Mouse (Mus musculus): ENCODE data around the gene Dnttip1. TPM values are rescaled to one million over a fixed set of nuclear protein-coding genes. Genes with fewer than 3 reads are reported as not detected.

Gene Dnttip1
- total and polyA plus RNA-seq, 3 experiments = 14.0 to 29.7 (median 17.6) TPM

DNA sequence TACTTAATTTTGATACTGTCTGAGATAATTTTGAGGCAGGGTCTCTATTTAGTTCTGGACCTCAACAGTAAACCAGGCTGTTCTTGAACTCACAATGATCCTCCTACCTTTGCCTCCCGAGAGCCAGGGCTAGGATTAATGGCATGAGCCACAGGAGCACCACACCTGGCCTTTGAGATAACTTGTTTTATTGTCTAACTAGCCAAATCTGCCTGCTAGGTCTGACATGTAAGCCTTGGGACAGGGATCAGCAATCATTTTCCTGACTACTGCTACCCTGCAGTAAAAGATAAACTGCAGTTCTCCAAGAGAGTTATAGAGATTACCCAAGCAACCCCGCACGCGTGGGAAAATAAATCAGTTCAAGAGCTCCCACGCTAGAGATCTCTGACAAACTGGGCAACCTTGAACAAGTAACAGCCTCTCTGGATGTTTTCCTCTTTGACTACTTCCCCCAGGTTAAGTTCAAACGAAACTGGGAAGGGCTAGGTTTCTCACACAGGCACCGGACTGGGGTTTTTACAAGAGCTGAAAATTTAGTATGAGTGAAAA lies 39.2 kb downstream of the Dnttip1 start:
- in situ Hi-C loops (cut with MboI; ENCODE audit: low pct_ligation_motif_present, low pct_unique_long_range_greater_than_20kb, low sequenced_read_pairs) (no loop called here), dilution Hi-C loops (cut with MboI; ENCODE audit: extremely low pct_ligation_motif_present, extremely low pct_unique_long_range_greater_than_20kb, low sequenced_read_pairs) (no loop called here)
- H3K79me2 ChIP-seq (replicated peaks; ENCODE audit: control insufficient read depth, extremely low read depth, insufficient read depth, poor library complexity, severe bottlenecking) = no peaks in the 10 kb centered on the region
- peaks cover 34% of the 10 kb centered on the region for H3K27me3 ChIP-seq (replicated peaks)
- peaks cover 0 to 14% of the 10 kb centered on the region in 2 experiments for H3K36me3 ChIP-seq (replicated peaks in 1 of 2; ENCODE audit: control insufficient read depth in 1 of 2, insufficient read depth in 1 of 2, low read length in 1 of 2)
- peak overlapping the region; percentile 90 for H3K4me2 ChIP-seq (ENCODE audit: insufficient read depth, low read depth, poor library complexity, severe bottlenecking)
- no peak for TF ChIP-seq NELFE (IDR thresholded peaks at IDR 0.05; ENCODE audit: low read depth, low read length)
- 0 out of 2 replicates have a peak, but pooled peaks have one; percentile 15 for TF ChIP-seq TBP (conservative IDR thresholded peaks at IDR 0.05; ENCODE audit: low read depth, low read length)
- H3K9ac ChIP-seq (ENCODE audit: insufficient read depth, low read depth) = peak overlapping the region; percentile 63
- DNase-seq (ENCODE audit: extremely low read depth) = no peak
- H3K4me3 ChIP-seq (replicated peaks in 1 of 3; ENCODE audit: low read depth in 2 of 3, low read length in 2 of 3, poor library complexity in 1 of 3) = peak overlapping the region; percentile 53 to 82 (median 64)
- H3K4me1 ChIP-seq (ENCODE audit: control insufficient read depth in 1 of 2, insufficient read depth in 2 of 2) = peaks cover 7 to 17% of the 10 kb centered on the region in 2 experiments
- H3K27ac ChIP-seq (ENCODE audit: insufficient read depth, low read depth) = no peak overlapping the region
- H3K9me3 ChIP-seq (replicated peaks; ENCODE audit: low read length) = no peaks in the 10 kb centered on the region

DNA sequence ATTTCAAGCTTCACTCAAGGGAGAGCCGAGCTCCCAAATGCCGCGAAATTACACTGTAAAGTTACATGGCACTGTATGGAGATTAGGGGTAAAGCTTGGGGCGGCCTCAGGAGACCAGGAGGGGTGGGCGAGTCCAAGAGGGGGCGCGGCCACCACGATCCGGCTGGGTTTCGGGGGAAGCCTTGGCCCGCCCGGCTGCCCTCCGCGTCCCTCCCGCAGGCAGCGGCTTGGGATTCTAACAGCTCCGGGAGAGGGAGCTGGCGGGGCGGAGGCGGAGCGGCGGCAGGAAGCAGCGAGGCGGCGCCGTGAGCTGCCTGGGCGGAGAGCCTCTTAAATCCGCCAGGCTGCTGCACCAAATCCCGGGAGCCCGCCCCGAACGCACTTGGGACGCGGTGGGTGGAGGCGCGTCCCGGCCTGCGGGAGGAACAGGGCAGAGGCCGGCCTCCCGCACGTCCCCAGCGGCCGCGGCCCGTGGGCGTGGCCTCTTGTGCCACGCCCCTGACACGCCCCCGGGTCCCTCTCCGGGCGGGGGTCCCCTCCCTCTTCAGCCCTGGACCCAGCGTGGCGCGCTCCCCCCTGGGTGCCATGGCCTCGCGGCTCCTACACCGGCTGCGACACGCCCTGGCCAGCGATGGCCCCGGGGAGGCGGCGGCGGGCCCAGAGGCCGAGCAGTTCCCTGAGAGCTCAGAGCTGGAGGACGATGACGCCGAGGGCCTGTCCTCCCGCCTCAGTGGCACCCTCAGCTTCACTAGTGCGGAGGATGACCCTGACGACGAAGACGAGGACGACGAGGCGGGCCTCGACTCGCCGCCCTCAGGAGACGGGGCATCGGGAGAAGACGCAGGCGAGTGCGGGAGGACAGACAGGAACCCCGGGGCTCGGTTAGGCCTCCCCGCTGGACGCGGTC lies 40.0 kb downstream of the Dnttip1 start, which contains the start of gene Snx21:
Gene Snx21 (plus strand): TSS at position 343 of the 907 bp plus-strand sequence.
- peak within 1 kb of the TSS; percentile 53 to 82 (median 64) for H3K4me3 ChIP-seq (replicated peaks in 1 of 3; ENCODE audit: low read depth in 2 of 3, low read length in 2 of 3, poor library complexity in 1 of 3)
- dilution Hi-C loops (cut with MboI; ENCODE audit: extremely low pct_ligation_motif_present, extremely low pct_unique_long_range_greater_than_20kb, low sequenced_read_pairs) = no loop called here
- H3K27ac ChIP-seq (ENCODE audit: insufficient read depth, low read depth) = no peak within 1 kb of the TSS
- peak; percentile 45 for DNase-seq (ENCODE audit: extremely low read depth)
- H3K4me2 ChIP-seq (ENCODE audit: insufficient read depth, low read depth, poor library complexity, severe bottlenecking) = peak within 1 kb of the TSS; percentile 90
- peaks cover 7 to 17% of the 10 kb centered on the region in 2 experiments for H3K4me1 ChIP-seq (ENCODE audit: control insufficient read depth in 1 of 2, insufficient read depth in 2 of 2)
- in situ Hi-C loops (cut with MboI; ENCODE audit: low pct_ligation_motif_present, low pct_unique_long_range_greater_than_20kb, low sequenced_read_pairs) = no loop called here
- peak within 1 kb of the TSS; percentile 63 for H3K9ac ChIP-seq (ENCODE audit: insufficient read depth, low read depth)
- no peaks in the 10 kb centered on the region for H3K79me2 ChIP-seq (replicated peaks; ENCODE audit: control insufficient read depth, extremely low read depth, insufficient read depth, poor library complexity, severe bottlenecking)
- peaks cover 26% of the 10 kb centered on the region for H3K27me3 ChIP-seq (replicated peaks)
- TF ChIP-seq IRF4 (IDR thresholded peaks at IDR 0.05; ENCODE audit: low read depth, low read length) (no peak), POLR2A (IDR thresholded peaks at IDR 0.05; ENCODE audit: low read depth, low read length) (peak; percentile 42; the same call in 1 of the 2 replicates), ELF1 (IDR thresholded peaks at IDR 0.05; ENCODE audit: low read depth, low read length) (0 out of 2 replicates have a peak, but pooled peaks have one; percentile 17), MAX (IDR thresholded peaks at IDR 0.05; ENCODE audit: low read length) (no peak), JUN (IDR thresholded peaks at IDR 0.05; ENCODE audit: insufficient read depth, low read depth, low read length) (no peak), TCF12 (IDR thresholded peaks at IDR 0.05; ENCODE audit: low read depth, low read length) (peak; percentile 17; the same call in 1 of the 2 replicates), MXI1 (IDR thresholded peaks at IDR 0.05; ENCODE audit: low read depth, low read length) (no peak; the same call in 1 of the 2 replicates), ZMIZ1 (IDR thresholded peaks at IDR 0.05; ENCODE audit: low read depth, low read length) (peak; percentile 48; the same call in 1 of the 2 replicates)
- peaks cover 0 to 22% of the 10 kb centered on the region in 2 experiments for H3K36me3 ChIP-seq (replicated peaks in 1 of 2; ENCODE audit: control insufficient read depth in 1 of 2, insufficient read depth in 1 of 2, low read length in 1 of 2)
- H3K9me3 ChIP-seq (replicated peaks; ENCODE audit: low read length) = no peaks in the 10 kb centered on the region
